Mouse (Mus musculus) kidney, postnatal 10 days (tissue): ENCODE measurements at regions not wholly inside any gene's neighbourhood (a gene's known extent, or its start where the extent isn't known, plus 50 kb on each side); places are given as distances from the start of the nearest gene placed in this dataset.
A peak's percentile ranks its signal among the peaks of the same experiment; 100 is the strongest.

Experiments used
- DNase-seq: peaks from one replicate; pipeline ENCODE4 v3.0.0; 2021; ENCODE audit warnings: mixed read lengths

- DNase-seq: no peak
Measured at GRCm38 (mm10) chr5:120318951-120319350, 112.5 kb upstream of the Lhx5 start.

GRCm38 (mm10) chr5:120322031-120322731 lies 109.3 kb upstream of the Lhx5 start:
- no peak for DNase-seq

- no peak for DNase-seq
Measured at GRCm38 (mm10) chr5:120322732-120323316, 108.7 kb upstream of the Lhx5 start.

- DNase-seq: no peak
Measured at GRCm38 (mm10) chr5:120324111-120324510, 107.4 kb upstream of the Lhx5 start.

GRCm38 (mm10) chr5:120325386-120325910 lies 106.1 kb upstream of the Lhx5 start:
- no peak for DNase-seq

- DNase-seq: peak; percentile 70
Measured at GRCm38 (mm10) chr5:120332030-120332429, 99.5 kb upstream of the Lhx5 start.

- DNase-seq: no peak
Measured at GRCm38 (mm10) chr5:120339162-120339561, 92.3 kb upstream of the Lhx5 start.

- DNase-seq: no peak
Measured at GRCm38 (mm10) chr5:120340696-120341231, 90.7 kb upstream of the Lhx5 start.

- DNase-seq: no peak
Measured at GRCm38 (mm10) chr5:120350461-120350860, 81.0 kb upstream of the Lhx5 start.

- no peak for DNase-seq
Measured at GRCm38 (mm10) chr5:120351827-120352226, 79.7 kb upstream of the Lhx5 start.

- DNase-seq: no peak
Measured at GRCm38 (mm10) chr5:120353657-120354056, 77.8 kb upstream of the Lhx5 start.

- no peak for DNase-seq
Measured at GRCm38 (mm10) chr5:120356950-120357349, 74.5 kb upstream of the Lhx5 start.

GRCm38 (mm10) chr5:120358084-120358690 lies 73.3 kb upstream of the Lhx5 start:
- no peak for DNase-seq

- no peak for DNase-seq
Measured at GRCm38 (mm10) chr5:120365950-120366467, 65.5 kb upstream of the Lhx5 start.

GRCm38 (mm10) chr5:120368797-120369196 lies 62.7 kb upstream of the Lhx5 start:
- no peak for DNase-seq

GRCm38 (mm10) chr5:120371176-120371819 lies 60.2 kb upstream of the Lhx5 start:
- DNase-seq: no peak

- DNase-seq: no peak
Measured at GRCm38 (mm10) chr5:120373426-120373825, 58.1 kb upstream of the Lhx5 start.
